Mouse (Mus musculus): ENCODE measurements around the gene Coq8b. TPM values are rescaled to one million over a fixed set of nuclear protein-coding genes. Genes with fewer than 3 reads are reported as not detected.

Coq8b gene
- polyA plus RNA-seq, 1 experiment from 2014 or later: 21.2 TPM

GRCm38 (mm10) chr7:27298816-27299215 is 66.0 kb downstream of the Coq8b start:
- Histone ChIP-seq H3K9me3 (no peaks in the 10 kb centered on the region), H3K27ac (peak overlapping the region; percentile 66), H3K4me3 (replicated peaks) (no peak overlapping the region), H3K9ac (no peak overlapping the region), H3K4me2 (no peak overlapping the region), H3K27me3 (replicated peaks) (no peaks in the 10 kb centered on the region), H3K36me3 (no peaks in the 10 kb centered on the region), H3K4me1 (peaks cover 3% of the 10 kb centered on the region)
- 70% methylated on average over 6 of the region's 6 CpGs for WGBS
- ATAC-seq (ENCODE audit: insufficient read depth, low FRiP score, low read depth): no peak

GRCm38 (mm10) chr7:27300351-27300750 is 67.5 kb downstream of the Coq8b start:
- no peaks in the 10 kb centered on the region for H3K9me3 ChIP-seq
- no peak for ATAC-seq (ENCODE audit: insufficient read depth, low FRiP score, low read depth)
- H3K36me3 ChIP-seq: no peaks in the 10 kb centered on the region
- H3K9ac ChIP-seq: no peak overlapping the region
- H3K27me3 ChIP-seq (replicated peaks): no peaks in the 10 kb centered on the region
- whole genome bisulfite sequencing: 86% methylated on average over 4 of the region's 4 CpGs
- H3K4me3 ChIP-seq (replicated peaks): no peak overlapping the region
- H3K27ac ChIP-seq: no peak overlapping the region
- H3K4me1 ChIP-seq: peaks cover 3% of the 10 kb centered on the region
- no peak overlapping the region for H3K4me2 ChIP-seq

- Histone ChIP-seq H3K4me3 (replicated peaks) (no peak overlapping the region), H3K36me3 (0 out of 2 replicates have a peak, but pooled peaks cover 1% of the 10 kb centered on the region), H3K4me2 (no peak overlapping the region), H3K4me1 (peaks cover 3% of the 10 kb centered on the region), H3K27me3 (replicated peaks) (no peaks in the 10 kb centered on the region), H3K9ac (no peak overlapping the region), H3K9me3 (no peaks in the 10 kb centered on the region), H3K27ac (no peak overlapping the region)
- 65% methylated on average over 5 of the region's 5 CpGs for WGBS
- ATAC-seq (ENCODE audit: insufficient read depth, low FRiP score, low read depth): no peak
Measured at GRCm38 (mm10) chr7:27300801-27301200, 68.0 kb downstream of the Coq8b start.

- Histone ChIP-seq H3K4me2 (no peak overlapping the region), H3K9me3 (no peaks in the 10 kb centered on the region), H3K27me3 (replicated peaks) (no peaks in the 10 kb centered on the region), H3K4me1 (peaks cover 3% of the 10 kb centered on the region), H3K4me3 (replicated peaks) (no peak overlapping the region), H3K27ac (no peak overlapping the region), H3K9ac (no peak overlapping the region), H3K36me3 (0 out of 2 replicates have a peak, but pooled peaks cover 4% of the 10 kb centered on the region)
- ATAC-seq (ENCODE audit: insufficient read depth, low FRiP score, low read depth): no peak; the same call in 1 of the 2 replicates
- WGBS: 10% methylated on average over 11 of the region's 11 CpGs
Measured at GRCm38 (mm10) chr7:27302172-27302571, 69.3 kb downstream of the Coq8b start.

- Histone ChIP-seq H3K27ac (no peak overlapping the region), H3K4me2 (no peak overlapping the region), H3K4me1 (peaks cover 15% of the 10 kb centered on the region), H3K27me3 (replicated peaks) (no peaks in the 10 kb centered on the region), H3K4me3 (replicated peaks) (no peak overlapping the region), H3K9me3 (no peaks in the 10 kb centered on the region), H3K9ac (no peak overlapping the region), H3K36me3 (peaks cover 10% of the 10 kb centered on the region; the same call in 1 of the 2 replicates)
- 81% methylated on average over 17 of the region's 17 CpGs for WGBS
- no peak for ATAC-seq (ENCODE audit: insufficient read depth, low FRiP score, low read depth)
Measured at GRCm38 (mm10) chr7:27305091-27305730, 72.4 kb downstream of the Coq8b start.

- Histone ChIP-seq H3K36me3 (peaks cover 10% of the 10 kb centered on the region; the same call in 1 of the 2 replicates), H3K9me3 (no peaks in the 10 kb centered on the region), H3K4me1 (peaks cover 23% of the 10 kb centered on the region), H3K4me2 (no peak overlapping the region), H3K27me3 (replicated peaks) (no peaks in the 10 kb centered on the region), H3K9ac (no peak overlapping the region), H3K27ac (no peak overlapping the region), H3K4me3 (replicated peaks) (no peak overlapping the region)
- ATAC-seq (ENCODE audit: insufficient read depth, low FRiP score, low read depth): no peak
- WGBS: 76% methylated on average over 24 of the region's 24 CpGs
Measured at GRCm38 (mm10) chr7:27306161-27307160, 73.6 kb downstream of the Coq8b start.

GRCm38 (mm10) chr7:27307551-27307950 is 74.7 kb downstream of the Coq8b start:
- 66% methylated on average over 9 of the region's 9 CpGs for WGBS
- Histone ChIP-seq H3K36me3 (peaks cover 14% of the 10 kb centered on the region; the same call in 1 of the 2 replicates), H3K4me3 (replicated peaks) (no peak overlapping the region), H3K27ac (no peak overlapping the region), H3K9ac (no peak overlapping the region), H3K27me3 (replicated peaks) (no peaks in the 10 kb centered on the region), H3K4me1 (peaks cover 20% of the 10 kb centered on the region), H3K9me3 (no peaks in the 10 kb centered on the region), H3K4me2 (no peak overlapping the region)
- no peak for ATAC-seq (ENCODE audit: insufficient read depth, low FRiP score, low read depth)

MicroRNAs within 50 kb of the gene (microRNA counts, 519-probe panel; counts per million panel counts)
- not detected for microRNA mmu-miR-1191

Small RNA genes lying within 50 kb of the gene (microRNA-seq; reads per million reads assigned to microRNA genes)
- 5.8 reads per million, percentile 20 among the genes with 10 or more reads in this experiment for gene Mir1191

Other genes with a start within 250 kb of the Coq8b start
- gene Cyp2a12, start 203.9 kb upstream of the Coq8b start, polyA plus RNA-seq (2015; fragmentation: Nextera tagmentation; extraction: Ambion mirVana): 0.18 TPM in 1 of 2 replicates, not detected in the other
- 57.7 and 91.6 TPM in 2 replicates for gene Cyp2f2, start 113.1 kb upstream of the Coq8b start, polyA plus RNA-seq (2015; fragmentation: Nextera tagmentation; extraction: Ambion mirVana)
- not detected in 2 replicates for gene Cyp2t4, start 79.3 kb upstream of the Coq8b start, polyA plus RNA-seq (2015; fragmentation: Nextera tagmentation; extraction: Ambion mirVana)
- 68.9 and 73.7 TPM in 2 replicates for gene Egln2, start 66.2 kb upstream of the Coq8b start, polyA plus RNA-seq (2015; fragmentation: Nextera tagmentation; extraction: Ambion mirVana)
- gene Rab4b, start 54.1 kb upstream of the Coq8b start, polyA plus RNA-seq (2015; fragmentation: Nextera tagmentation; extraction: Ambion mirVana): 63.5 and 65.3 TPM in 2 replicates
- 0.59 TPM in 1 of 2 replicates, not detected in the other for gene Gm21983, start 51.9 kb upstream of the Coq8b start, polyA plus RNA-seq (2015; fragmentation: Nextera tagmentation; extraction: Ambion mirVana)
- gene Mia, start 51.9 kb upstream of the Coq8b start, polyA plus RNA-seq (2015; fragmentation: Nextera tagmentation; extraction: Ambion mirVana): 12.3 and 21.2 TPM in 2 replicates
- 3.1 and 3.9 TPM in 2 replicates for gene BC024978, start 37.2 kb upstream of the Coq8b start, polyA plus RNA-seq (2015; fragmentation: Nextera tagmentation; extraction: Ambion mirVana)
- gene Snrpa, start 36.8 kb upstream of the Coq8b start, polyA plus RNA-seq (2015; fragmentation: Nextera tagmentation; extraction: Ambion mirVana): 219 and 224 TPM in 2 replicates
- 8.8 and 9.4 TPM in 2 replicates for gene Itpkc, start 4.4 kb upstream of the Coq8b start, polyA plus RNA-seq (2015; fragmentation: Nextera tagmentation; extraction: Ambion mirVana)
- gene Numbl, start 25.4 kb downstream of the Coq8b start, polyA plus RNA-seq (2015; fragmentation: Nextera tagmentation; extraction: Ambion mirVana): 22.7 and 23.4 TPM in 2 replicates
- gene Ltbp4, start 104.7 kb downstream of the Coq8b start, polyA plus RNA-seq (2015; fragmentation: Nextera tagmentation; extraction: Ambion mirVana): 154 and 161 TPM in 2 replicates
- gene Shkbp1, start 123.0 kb downstream of the Coq8b start, polyA plus RNA-seq (2015; fragmentation: Nextera tagmentation; extraction: Ambion mirVana): 38.8 and 43.7 TPM in 2 replicates
- 0.62 and 1.7 TPM in 2 replicates for gene Gm20479, start 124.4 kb downstream of the Coq8b start, polyA plus RNA-seq (2015; fragmentation: Nextera tagmentation; extraction: Ambion mirVana)
- 0.45 and 0.58 TPM in 2 replicates for gene Sptbn4, start 214.7 kb downstream of the Coq8b start, polyA plus RNA-seq (2015; fragmentation: Nextera tagmentation; extraction: Ambion mirVana)
- 86.6 and 133 TPM in 2 replicates for gene Blvrb, start 215.0 kb downstream of the Coq8b start, polyA plus RNA-seq (2015; fragmentation: Nextera tagmentation; extraction: Ambion mirVana)
- gene Sertad3, start 240.7 kb downstream of the Coq8b start, polyA plus RNA-seq (2015; fragmentation: Nextera tagmentation; extraction: Ambion mirVana): 29.3 and 35.1 TPM in 2 replicates